Mouse (Mus musculus): ENCODE measurements around the gene Nt5dc2. TPM values are rescaled to one million over a fixed set of nuclear protein-coding genes. Genes with fewer than 3 reads are reported as not detected.

Nt5dc2 gene
- total RNA-seq, 2 experiments from 2014 or later: 107 to 213 TPM

- ATAC-seq (replicated peaks; ENCODE audit: poor library complexity, severe bottlenecking): peak; percentile 88
These were observed 35.3 kb downstream of the Nt5dc2 start for GRCm38 (mm10) chr14:31165991-31166630.

- ATAC-seq (replicated peaks; ENCODE audit: poor library complexity, severe bottlenecking): no peak
These were observed 36.0 kb downstream of the Nt5dc2 start for GRCm38 (mm10) chr14:31166827-31167226.

- ATAC-seq (replicated peaks; ENCODE audit: poor library complexity, severe bottlenecking): peak; percentile 8; the same call in 1 of the 2 replicates
These were observed 37.6 kb downstream of the Nt5dc2 start, which contains the start of gene Stab1 for GRCm38 (mm10) chr14:31168425-31168824. TSS of gene Stab1 (minus strand) at chr14:31168641.

GRCm38 (mm10) chr14:31169508-31169907, 38.7 kb downstream of the Nt5dc2 start:
- ATAC-seq (replicated peaks; ENCODE audit: poor library complexity, severe bottlenecking): no peak

GRCm38 (mm10) chr14:31170963-31171362, 40.1 kb downstream of the Nt5dc2 start:
- no peak for ATAC-seq (replicated peaks; ENCODE audit: poor library complexity, severe bottlenecking)

- no peak for ATAC-seq (replicated peaks; ENCODE audit: poor library complexity, severe bottlenecking)
These were observed 40.5 kb downstream of the Nt5dc2 start for GRCm38 (mm10) chr14:31171386-31171785.

GRCm38 (mm10) chr14:31171821-31172220, 41.0 kb downstream of the Nt5dc2 start:
- ATAC-seq (replicated peaks; ENCODE audit: poor library complexity, severe bottlenecking): no peak

- no peak for ATAC-seq (replicated peaks; ENCODE audit: poor library complexity, severe bottlenecking)
These were observed 42.1 kb downstream of the Nt5dc2 start for GRCm38 (mm10) chr14:31172781-31173455.

- ATAC-seq (replicated peaks; ENCODE audit: poor library complexity, severe bottlenecking): no peak
These were observed 42.7 kb downstream of the Nt5dc2 start for GRCm38 (mm10) chr14:31173537-31173936.

GRCm38 (mm10) chr14:31177287-31177686, 46.4 kb downstream of the Nt5dc2 start:
- ATAC-seq (replicated peaks; ENCODE audit: poor library complexity, severe bottlenecking): no peak

GRCm38 (mm10) chr14:31177715-31178114, 46.9 kb downstream of the Nt5dc2 start:
- ATAC-seq (replicated peaks; ENCODE audit: poor library complexity, severe bottlenecking): no peak

GRCm38 (mm10) chr14:31179677-31180365, 49.0 kb downstream of the Nt5dc2 start:
- ATAC-seq (replicated peaks; ENCODE audit: poor library complexity, severe bottlenecking): no peak

GRCm38 (mm10) chr14:31181512-31181911, 50.7 kb downstream of the Nt5dc2 start:
- ATAC-seq (replicated peaks; ENCODE audit: poor library complexity, severe bottlenecking): no peak

- ATAC-seq (replicated peaks; ENCODE audit: poor library complexity, severe bottlenecking): no peak
These were observed 52.0 kb downstream of the Nt5dc2 start for GRCm38 (mm10) chr14:31182786-31183290.

- ATAC-seq (replicated peaks; ENCODE audit: poor library complexity, severe bottlenecking): peak; percentile 50
These were observed 52.7 kb downstream of the Nt5dc2 start for GRCm38 (mm10) chr14:31183541-31183940.

GRCm38 (mm10) chr14:31184195-31184594, 53.3 kb downstream of the Nt5dc2 start:
- ATAC-seq (replicated peaks; ENCODE audit: poor library complexity, severe bottlenecking): no peak

GRCm38 (mm10) chr14:31186656-31187055, 55.8 kb downstream of the Nt5dc2 start:
- ATAC-seq (replicated peaks; ENCODE audit: poor library complexity, severe bottlenecking): no peak

Data from granulocyte monocyte progenitor cell, adult 5-6 weeks (primary cell).